In the genomic region with DNA sequence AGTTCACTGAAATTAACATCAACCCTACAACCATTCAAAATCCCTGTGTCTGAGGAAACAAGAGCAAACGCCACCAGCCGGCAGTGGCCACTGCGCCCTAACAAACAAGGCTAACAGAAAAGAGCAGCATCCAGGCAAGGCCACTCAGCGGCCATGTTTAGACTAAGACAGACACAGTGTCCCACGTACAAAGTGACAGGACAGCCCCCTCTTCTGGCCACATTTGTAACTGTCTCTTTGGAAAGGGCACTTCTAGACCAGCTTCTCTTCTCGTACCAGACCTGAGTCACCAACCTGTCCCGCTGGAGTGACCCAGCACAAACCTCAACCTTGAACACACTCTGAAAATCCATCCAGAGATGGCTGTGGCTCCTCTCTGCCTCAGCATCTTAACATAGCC, we compare ENCODE assay signal across 9 mouse cellular contexts.
DNase-seq lines count a peak whose midpoint lies in the region; ATAC-seq and TF ChIP-seq lines count a peak whose summit lies in the region.
"Had no signal": no experiment of that assay in that cellular context is flagged by ENCODE, and none has a peak within 500 bp of the region (broad histone marks: within the 10 kb centered on the region; RNA-seq: fewer than 3 reads in every experiment).

No protein-coding gene starts in this region.

- peak; percentile 81 for TF ChIP-seq CTCF in kidney, postnatal 0 days (IDR thresholded peaks at IDR 0.05; ENCODE audit: low read depth)
- peak; percentile 68; the same call in 1 of the 2 replicates for TF ChIP-seq CTCF in spleen, adult 2 months (IDR thresholded peaks at IDR 0.05; ENCODE audit: extremely low read depth, insufficient read depth, insufficient read length, insufficient replicate concordance)

- DNase-seq in cerebellum, adult 11 months, result peak; percentile 53
- DNase-seq in Muller cell, postnatal 12 days (ENCODE audit: inconsistent ontology term), result peak; percentile 76
- DNase-seq in cerebellum, postnatal 10 days, result peak; percentile 90 to 94
- DNase-seq in gastrocnemius, postnatal 10 days, result peak; percentile 66
- peak; percentile 85 for DNase-seq in kidney, postnatal 0 days (ENCODE audit: low spot score)
- DNase-seq in spleen, adult 2 months (ENCODE audit: low read depth in 1 of 2, low spot score in 2 of 2), result peak; percentile 73 to 75

- no peaks in the 10 kb centered on the region for H3K9me3 ChIP-seq in kidney, postnatal 0 days (replicated peaks; ENCODE audit: low read length)
- H3K9me3 ChIP-seq: heart, embryonic 13.5 days had no signal

- no peak for ATAC-seq in cerebellum, adult (ENCODE audit: insufficient number of reproducible peaks, low FRiP score, low TSS enrichment)
- ATAC-seq in kidney, postnatal 0 days (replicated peaks; ENCODE audit: low FRiP score, low read depth), result peak; percentile 27
- peak; percentile 46 for ATAC-seq in megakaryocyte, adult 5-6 weeks (ENCODE audit: poor library complexity, severe bottlenecking)

- no peak overlapping the region for H3K9ac ChIP-seq in kidney, postnatal 0 days (ENCODE audit: low read depth, low read length)
- H3K9ac ChIP-seq: heart, embryonic 13.5 days had no signal

- no peaks in the 10 kb centered on the region for H3K27me3 ChIP-seq in kidney, postnatal 0 days (ENCODE audit: insufficient read depth, low read length)
- no peaks in the 10 kb centered on the region for H3K27me3 ChIP-seq in spleen, adult 2 months (ENCODE audit: control insufficient read depth, insufficient read depth, low read length)
- H3K27me3 ChIP-seq: heart, embryonic 13.5 days had no signal

- H3K4me2 ChIP-seq in kidney, postnatal 0 days (ENCODE audit: low read length), result no peak overlapping the region
- H3K4me2 ChIP-seq: heart, embryonic 13.5 days had no signal

- no peak for TF ChIP-seq POLR2A in spleen, adult 2 months (IDR thresholded peaks at IDR 0.05; ENCODE audit: low read depth, low read length)

- 52% methylated on average over 7 of the region's 7 CpGs for WGBS in kidney, postnatal 0 days
- WGBS in spleen, adult 2 months, result 46% methylated on average over 7 of the region's 7 CpGs

- peaks cover 22% of the 10 kb centered on the region; the same call in 1 of the 2 replicates for H3K4me1 ChIP-seq in kidney, postnatal 0 days (replicated peaks; ENCODE audit: insufficient read depth, low read length)
- H3K4me1 ChIP-seq in spleen, adult 2 months (ENCODE audit: control insufficient read depth, insufficient read depth, insufficient read length), result peaks cover 31% of the 10 kb centered on the region; the same call in 1 of the 2 replicates

- no peak overlapping the region for H3K27ac ChIP-seq in kidney, postnatal 0 days
- no peak overlapping the region for H3K27ac ChIP-seq in spleen, adult 2 months (ENCODE audit: insufficient read depth, low read length)
- H3K27ac ChIP-seq: heart, embryonic 13.5 days had no signal

- no peak overlapping the region for H3K4me3 ChIP-seq in kidney, postnatal 0 days (replicated peaks; ENCODE audit: low read depth, low read length)
- H3K4me3 ChIP-seq in spleen, adult 2 months (ENCODE audit: extremely low read depth, insufficient read depth, insufficient read length), result no peak overlapping the region
- H3K4me3 ChIP-seq: heart, embryonic 13.5 days had no signal

- H3K36me3 ChIP-seq in kidney, postnatal 0 days (ENCODE audit: insufficient read depth, low read length), result no peaks in the 10 kb centered on the region
- no peaks in the 10 kb centered on the region for H3K36me3 ChIP-seq in spleen, adult 2 months (ENCODE audit: control insufficient read depth, insufficient read depth, low read length)
